Mouse (Mus musculus): ENCODE results near the gene Bcar3. TPM values are rescaled to one million over a fixed set of nuclear protein-coding genes. Genes with fewer than 3 reads are reported as not detected.
A peak's percentile ranks its signal among the peaks of the same experiment; 100 is the strongest.
"Not testable (repeated sequence)": the region's sequence is repeated elsewhere in the genome, so short reads cannot be mapped to it uniquely, and the experiment has no call there.

Bcar3 gene
- total RNA-seq, 2 experiments from 2014 or later = 14.5 to 17.0 TPM

DNA sequence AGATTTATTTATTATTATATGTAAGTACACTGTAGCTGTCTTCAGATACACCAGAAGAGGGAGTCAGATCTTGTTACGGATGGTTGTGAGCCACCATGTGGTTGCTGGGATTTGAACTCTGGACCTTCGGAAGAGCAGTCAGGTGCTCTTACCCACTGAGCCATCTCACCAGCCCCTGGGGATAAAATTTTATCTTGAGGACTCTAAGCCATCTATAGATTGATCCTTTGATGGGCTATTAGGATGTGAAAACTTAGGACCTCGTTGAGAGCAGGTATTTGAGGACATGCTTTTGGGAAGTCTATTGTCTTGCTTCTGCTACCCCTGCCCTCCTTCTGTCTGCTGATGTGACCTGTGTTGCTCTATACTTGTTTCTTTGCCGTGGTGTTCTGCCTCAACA lies 4.6 kb upstream of the Bcar3 start:
- DNase-seq (ENCODE audit: low spot score in 2 of 2); intact Hi-C loops (cut with DNase I): not testable (repeated sequence)

DNA sequence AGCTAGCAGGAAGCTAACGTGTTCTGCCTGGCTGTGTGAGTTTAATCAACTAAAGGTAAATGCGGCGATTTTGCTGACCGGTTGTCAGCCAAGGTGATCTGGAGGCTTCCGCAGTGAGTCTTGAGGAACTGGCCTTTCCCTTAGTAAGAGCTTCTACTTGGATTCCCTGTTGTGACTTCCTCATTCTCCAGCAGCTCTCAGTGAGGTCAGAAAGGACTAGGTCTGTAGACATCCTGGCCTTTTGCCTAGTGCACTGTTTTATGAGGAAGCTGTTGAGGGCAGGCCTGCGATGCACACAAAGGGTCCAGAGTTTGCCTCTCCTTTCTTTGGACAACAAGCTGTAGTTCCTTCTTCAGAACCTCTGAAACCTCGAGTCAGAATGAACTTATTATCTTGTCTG lies 3.2 kb upstream of the Bcar3 start:
- intact Hi-C loops (cut with DNase I) = loop anchor here (5.0 to 10.0 kb wide), 2 partner anchors 406 to 1097 kb away; partner anchors contain the start of gene Mettl14
- DNase-seq (ENCODE audit: low spot score in 2 of 2) = no peak

DNA sequence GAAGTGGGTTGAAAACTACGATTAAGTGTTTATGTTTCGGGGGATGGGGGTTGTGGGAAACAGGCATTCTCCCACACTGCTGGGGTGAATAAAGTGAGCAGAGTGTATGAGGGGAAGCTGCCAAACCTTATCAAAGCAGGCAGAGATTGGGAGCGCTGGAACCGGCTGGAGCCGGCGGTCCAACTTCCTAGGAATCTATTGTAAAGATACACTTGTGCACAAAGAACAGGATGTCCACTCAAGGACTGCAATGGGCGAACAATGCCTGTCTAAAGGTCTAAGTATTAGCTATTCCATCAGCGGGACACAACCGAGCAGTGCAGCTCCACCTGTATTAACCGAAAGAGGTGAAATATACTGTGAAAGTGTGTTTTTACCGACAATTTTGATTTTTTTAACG lies 2.1 kb upstream of the Bcar3 start:
- no peak for DNase-seq (ENCODE audit: low spot score in 2 of 2)
- intact Hi-C loops (cut with DNase I) = loop anchor here (5.0 to 10.0 kb wide), 2 partner anchors 407 to 1095 kb away; partner anchors contain the start of gene Mettl14

GRCm38 (mm10) chr3:122292300-122293222 lies 1.4 kb upstream of the Bcar3 start:
- intact Hi-C loops (cut with DNase I) = loop anchor here (5.0 to 10.0 kb wide), 2 partner anchors 408 to 1095 kb away; partner anchors contain the start of gene Mettl14
- peak; percentile 87 to 92 for DNase-seq (ENCODE audit: low spot score in 2 of 2)

- intact Hi-C loops (cut with DNase I) = loop anchor here (5.0 to 10.0 kb wide), 2 partner anchors 409 to 1094 kb away; partner anchors contain the start of gene Mettl14
- peak in 1 of 2 experiments; percentile 83 for DNase-seq (ENCODE audit: low spot score in 2 of 2)
Measured at GRCm38 (mm10) chr3:122293223-122293953, 548 bp upstream of the Bcar3 start.

- peak; percentile 49 to 55 for DNase-seq (ENCODE audit: low spot score in 2 of 2)
- intact Hi-C loops (cut with DNase I) = loop anchor here (2.0 to 10.0 kb wide), 2 partner anchors 323 to 411 kb away; partner anchors contain the start of gene Fnbp1l
Measured at GRCm38 (mm10) chr3:122295511-122295910, 1.6 kb downstream of the Bcar3 start.

DNA sequence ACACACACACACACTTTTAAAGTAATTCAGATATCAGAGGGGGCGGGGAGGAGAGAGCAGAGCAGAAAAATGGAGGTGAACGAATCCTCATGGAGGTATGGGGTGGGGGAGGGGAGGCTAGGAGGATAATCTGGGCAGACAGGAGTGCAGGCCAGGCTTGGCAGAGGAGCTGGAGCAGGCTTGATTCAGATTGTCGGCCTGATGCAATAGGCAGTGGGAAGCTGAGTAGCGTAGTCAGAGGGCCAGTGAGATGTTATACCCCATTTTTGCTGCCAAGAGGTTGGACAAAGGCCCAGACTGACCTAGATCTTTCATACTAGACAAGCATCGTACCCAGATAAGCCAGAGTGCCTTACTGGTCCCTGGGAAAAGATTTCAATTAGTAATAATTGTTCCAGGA lies 3.0 kb downstream of the Bcar3 start:
- DNase-seq (ENCODE audit: low spot score in 2 of 2) = no peak
- intact Hi-C loops (cut with DNase I) = loop anchor here (10.0 kb wide), 1 partner anchor 412 kb away; no protein-coding TSS in a partner anchor

DNA sequence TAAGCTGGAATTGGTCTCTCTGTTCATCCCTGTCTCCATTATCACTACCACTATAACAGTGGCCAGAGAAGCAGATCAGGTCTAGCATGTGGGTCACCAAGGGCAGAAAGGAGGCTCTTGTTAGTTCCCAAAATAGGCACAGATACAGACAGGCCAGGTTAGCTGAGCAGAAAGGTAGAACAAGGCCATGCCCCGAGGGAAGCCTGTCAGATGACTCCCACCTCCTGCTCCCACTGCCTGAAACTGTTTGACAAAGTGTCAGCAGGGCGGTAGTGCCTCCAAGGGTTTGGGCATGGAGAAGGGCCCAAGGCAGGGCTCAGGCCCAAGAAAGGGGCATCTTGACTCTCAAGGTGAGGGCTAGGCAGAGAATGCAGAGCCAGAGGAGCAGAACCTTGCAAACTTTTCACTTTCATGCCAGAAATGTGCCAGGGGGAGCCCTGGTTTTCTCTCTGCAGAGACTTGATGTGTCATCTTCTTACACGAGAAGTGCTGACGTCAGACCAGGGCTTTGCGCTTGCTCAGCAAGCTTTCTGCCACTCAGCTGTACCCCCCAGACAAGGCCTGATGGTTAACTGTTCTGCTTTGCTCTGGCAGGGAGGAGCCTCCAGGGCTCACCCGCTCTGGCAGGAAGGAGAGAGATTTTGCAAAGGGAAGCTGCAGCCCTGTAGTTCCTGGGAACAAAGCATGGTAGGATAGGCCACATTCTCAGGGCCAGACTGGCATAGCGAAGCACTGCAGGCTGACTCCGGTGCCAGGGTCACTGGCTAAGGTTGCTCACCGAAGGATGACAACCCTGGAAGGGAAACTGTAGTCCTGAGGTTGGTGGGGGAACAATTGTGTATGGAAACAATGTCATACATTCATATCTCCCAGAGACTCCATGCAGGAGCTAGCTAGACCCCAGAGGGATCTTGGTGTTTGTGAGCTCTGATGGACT lies 7.3 kb downstream of the Bcar3 start:
- peak; percentile 64 to 71 for DNase-seq (ENCODE audit: low spot score in 2 of 2)
- intact Hi-C loops (cut with DNase I) = no loop called here

GRCm38 (mm10) chr3:122304560-122304959 lies 10.6 kb downstream of the Bcar3 start:
- intact Hi-C loops (cut with DNase I) = no loop called here
- no peak for DNase-seq (ENCODE audit: low spot score in 2 of 2)

DNA sequence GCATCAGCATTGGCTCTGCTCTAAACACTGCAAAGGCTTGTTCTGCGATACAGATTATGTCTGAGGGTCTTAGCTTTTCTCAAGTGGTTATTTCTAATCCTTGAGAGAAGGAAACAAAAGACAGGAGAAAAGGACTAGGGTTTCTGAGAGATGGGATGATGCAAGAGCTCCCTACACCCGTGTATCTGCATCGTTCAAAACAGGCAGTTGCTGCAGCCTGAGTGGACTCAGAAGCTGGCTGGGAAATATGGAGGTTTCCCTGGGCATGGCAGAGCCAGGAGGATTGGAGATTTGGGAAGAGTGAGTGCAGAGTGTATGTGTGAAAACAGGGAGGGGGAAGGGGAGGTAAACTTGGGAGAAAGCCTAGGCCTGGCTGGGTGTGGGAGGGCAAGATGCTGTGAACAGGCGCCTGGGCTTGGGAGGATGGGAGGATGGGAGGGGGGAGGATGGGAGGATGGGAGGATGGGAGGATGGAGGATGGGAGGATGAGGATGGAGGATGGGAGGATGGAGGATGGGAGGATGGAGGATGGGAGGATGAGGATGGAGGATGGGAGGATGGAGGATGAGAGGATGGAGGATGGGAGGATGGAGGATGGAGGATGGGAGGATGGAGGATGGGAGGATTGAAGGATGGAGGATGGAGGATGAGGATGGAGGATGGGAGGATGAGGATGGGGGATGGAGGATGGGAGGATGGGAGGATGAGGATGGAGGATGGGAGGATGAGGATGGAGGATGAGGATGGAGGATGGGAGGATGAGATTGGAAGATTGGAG lies 14.1 kb downstream of the Bcar3 start:
- intact Hi-C loops (cut with DNase I) = no loop called here
- DNase-seq (ENCODE audit: low spot score in 2 of 2) = no peak

- DNase-seq (ENCODE audit: low spot score in 2 of 2) = no peak
- intact Hi-C loops (cut with DNase I) = no loop called here
Measured at GRCm38 (mm10) chr3:122308981-122309380, 15.0 kb downstream of the Bcar3 start.

DNA sequence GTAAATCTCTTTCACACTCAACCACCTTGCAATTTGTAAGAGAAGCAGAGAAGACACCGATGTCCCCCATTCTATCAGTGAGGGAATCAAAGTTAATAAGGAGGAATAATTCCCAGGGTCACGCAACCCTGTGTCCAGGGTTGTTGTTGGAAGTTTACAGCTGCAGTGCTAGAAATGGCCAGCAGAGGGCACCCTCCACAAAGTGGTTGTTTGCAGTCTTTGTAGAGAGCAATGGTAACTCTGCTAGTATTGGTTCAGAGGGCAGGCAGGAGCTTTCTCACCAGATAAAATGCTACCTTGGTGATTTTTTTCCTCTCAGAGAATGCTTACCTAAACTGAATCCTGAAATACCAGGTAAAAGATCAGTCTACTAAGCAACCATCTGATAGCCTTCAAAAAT lies 18.1 kb downstream of the Bcar3 start:
- intact Hi-C loops (cut with DNase I) = loop anchor here (1.0 to 2.0 kb wide), 2 partner anchors 154 to 327 kb away; no protein-coding TSS in a partner anchor
- DNase-seq (ENCODE audit: low spot score in 2 of 2) = peak; percentile 67 to 81

GRCm38 (mm10) chr3:122312936-122313629 lies 19.1 kb downstream of the Bcar3 start:
- intact Hi-C loops (cut with DNase I) = loop anchor here (1.0 to 2.0 kb wide), 2 partner anchors 153 to 326 kb away; no protein-coding TSS in a partner anchor
- no peak for DNase-seq (ENCODE audit: low spot score in 2 of 2)

DNA sequence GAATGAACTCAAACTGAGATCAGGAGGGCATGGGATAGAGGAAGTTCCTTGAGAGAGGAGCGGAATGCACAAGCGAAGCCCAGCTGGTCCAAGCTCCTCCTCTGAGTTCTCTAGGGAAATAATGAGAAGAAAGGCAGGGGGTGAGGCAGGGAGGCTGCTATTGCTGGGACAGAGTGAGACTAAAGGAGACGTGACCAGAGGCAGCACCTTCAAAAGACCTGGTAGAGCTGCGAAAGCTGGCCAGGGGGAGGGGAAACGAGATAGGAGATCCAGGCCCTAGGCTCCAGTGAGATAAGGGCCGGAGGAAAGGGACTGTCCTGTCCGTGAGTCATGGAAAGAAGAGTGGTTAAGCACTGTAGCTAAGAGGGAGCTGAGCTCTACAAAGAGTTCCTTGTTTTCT lies 20.0 kb downstream of the Bcar3 start:
- intact Hi-C loops (cut with DNase I) = loop anchor here (2.0 kb wide), 1 partner anchor 325 kb away; no protein-coding TSS in a partner anchor
- no peak for DNase-seq (ENCODE audit: low spot score in 2 of 2)

GRCm38 (mm10) chr3:122316621-122317020 lies 22.7 kb downstream of the Bcar3 start:
- no peak for DNase-seq (ENCODE audit: low spot score in 2 of 2)
- intact Hi-C loops (cut with DNase I) = no loop called here

GRCm38 (mm10) chr3:122317339-122317738 lies 23.4 kb downstream of the Bcar3 start:
- intact Hi-C loops (cut with DNase I) = no loop called here
- DNase-seq (ENCODE audit: low spot score in 2 of 2) = no peak

GRCm38 (mm10) chr3:122322226-122322625 lies 28.3 kb downstream of the Bcar3 start:
- intact Hi-C loops (cut with DNase I) = no loop called here
- no peak for DNase-seq (ENCODE audit: low spot score in 2 of 2)

DNA sequence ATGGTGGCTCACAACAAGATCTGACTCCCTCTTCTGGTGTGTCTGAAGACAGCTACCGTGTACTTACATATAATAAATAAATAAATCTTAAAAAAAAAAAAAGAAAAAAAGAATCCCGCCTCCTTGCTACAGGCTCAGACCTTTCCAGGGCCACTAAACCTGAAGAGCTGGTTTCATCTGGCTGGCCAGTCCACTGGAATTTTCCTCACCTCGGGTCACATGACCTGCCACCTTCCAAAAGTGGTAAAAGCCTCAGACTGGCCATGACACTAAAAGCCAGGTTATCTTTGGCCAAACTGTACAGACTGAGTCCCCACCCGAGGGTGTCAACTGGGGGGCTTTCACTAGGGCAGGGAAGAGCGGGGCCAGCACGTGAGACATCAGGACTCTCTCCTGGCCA lies 29.9 kb downstream of the Bcar3 start:
- intact Hi-C loops (cut with DNase I) = no loop called here
- DNase-seq (ENCODE audit: low spot score in 2 of 2) = no peak
